Mouse (Mus musculus) stomach, postnatal 0 days (tissue): ENCODE data around the gene Tenm3.

Experiments used
- CTCF ChIP-seq: IDR thresholded peaks from 2 replicates; pipeline ENCODE4 v1.5.1; 2016; ENCODE audit warnings: antibody characterized with exemption, low read depth, mild to moderate bottlenecking, moderate library complexity
- EP300 ChIP-seq: optimal IDR thresholded peaks from 2 replicates; pipeline ENCODE3; 2016; ENCODE audit warnings: antibody characterized with exemption

DNA sequence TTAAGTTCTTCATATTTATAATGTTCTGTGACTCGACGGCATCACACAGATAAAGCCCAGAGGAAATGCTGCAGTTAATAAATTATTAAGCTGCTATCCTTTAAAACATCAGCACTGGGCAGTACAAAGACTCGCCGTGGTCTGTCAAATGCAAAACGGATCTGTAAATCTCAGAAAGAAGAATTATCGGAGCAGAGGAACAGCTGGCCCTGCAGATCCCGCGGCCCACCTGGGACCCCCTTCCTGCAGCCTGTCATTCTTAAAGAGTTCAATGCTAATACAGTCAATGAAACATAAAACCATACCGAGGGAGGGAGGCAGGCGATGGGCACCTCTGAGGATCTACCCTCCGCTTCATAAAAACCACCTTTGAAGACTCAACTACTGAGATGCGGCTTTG lies 232.6 kb downstream of the Tenm3 start:
- TF ChIP-seq CTCF (no peak), EP300 (no peak)
